8 mouse cellular contexts compared by ENCODE assay signal in the genomic region with DNA sequence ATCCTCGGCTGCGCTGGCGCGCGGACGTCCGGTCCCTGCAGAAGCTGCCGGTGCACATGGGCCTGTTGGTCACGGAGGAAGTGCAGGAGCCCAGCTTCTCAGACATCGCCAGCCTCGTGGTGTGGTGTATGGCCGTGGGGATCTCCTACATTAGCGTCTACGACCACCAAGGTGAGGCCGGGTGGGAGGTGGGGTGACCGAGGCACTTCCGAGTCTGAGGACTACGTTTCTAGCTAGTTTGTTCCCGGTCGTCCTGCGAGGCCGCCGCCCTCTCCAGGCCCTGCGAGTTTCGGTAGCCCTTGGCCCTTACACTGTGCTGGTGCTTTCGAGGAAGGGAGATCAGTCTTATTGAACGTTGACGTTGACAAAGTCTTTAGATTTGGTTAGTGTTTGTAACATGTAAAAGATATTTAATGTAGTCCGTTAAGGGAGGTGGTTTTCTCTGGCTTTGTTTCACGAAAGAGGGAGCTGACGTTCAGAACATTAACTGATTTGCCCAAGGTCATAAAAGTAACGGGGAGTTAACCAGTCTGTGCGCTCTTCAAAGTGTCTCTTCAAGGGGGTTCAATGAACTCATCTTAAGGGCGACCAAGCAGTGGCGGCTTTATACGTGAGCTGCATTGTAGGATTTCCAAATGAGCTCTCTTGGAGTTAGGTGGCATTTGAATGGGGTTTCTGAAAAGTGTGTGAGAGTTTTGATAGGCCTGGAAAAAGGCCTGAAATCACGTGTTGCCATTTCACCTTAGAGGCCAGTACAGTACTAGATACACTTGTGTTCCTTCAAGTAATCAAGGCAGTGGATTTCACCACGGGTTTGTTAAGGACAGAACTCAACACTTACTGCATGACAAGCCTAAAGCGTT. TPM values are rescaled to one million over a fixed set of nuclear protein-coding genes. Genes with fewer than 3 reads are reported as not detected.
DNase-seq lines count a peak whose midpoint lies in the region; ATAC-seq and TF ChIP-seq lines count a peak whose summit lies in the region.

No protein-coding gene starts in this region.

- H3K4me1 ChIP-seq in bone marrow macrophage, adult 2 months (ENCODE audit: control insufficient read depth, insufficient read depth, low read length) = peaks cover 23% of the 10 kb centered on the region
- peaks cover 16% of the 10 kb centered on the region for H3K4me1 ChIP-seq in limb, embryonic 14.5 days (ENCODE audit: control insufficient read depth, insufficient read depth, low read length)
- H3K4me1 ChIP-seq in neural tube, embryonic 14.5 days (ENCODE audit: control insufficient read depth, insufficient read depth, low read length) = peaks cover 12% of the 10 kb centered on the region

- ATAC-seq in limb, embryonic 14.5 days (ENCODE audit: low FRiP score, low read depth) = peak; percentile 12
- peak; percentile 67 for ATAC-seq in neural tube, embryonic 14.5 days (ENCODE audit: low read depth)

- H3K4me2 ChIP-seq in limb, embryonic 14.5 days (replicated peaks; ENCODE audit: low read depth, low read length, severe bottlenecking) = peak overlapping the region; percentile 61
- peak overlapping the region; percentile 86 for H3K4me2 ChIP-seq in neural tube, embryonic 14.5 days (ENCODE audit: low read depth, low read length)

- 5% methylated on average over 35 of the region's 39 CpGs for WGBS in limb, embryonic 14.5 days
- 3% methylated on average over 39 of the region's 39 CpGs for WGBS in neural tube, embryonic 14.5 days

- H3K4me3 ChIP-seq in left cerebral cortex, adult 2 months = peak overlapping the region; percentile 93
- peak overlapping the region; percentile 80 for H3K4me3 ChIP-seq in bone marrow macrophage, adult 2 months (ENCODE audit: insufficient read depth, low read length)
- peak overlapping the region; percentile 95 for H3K4me3 ChIP-seq in limb, embryonic 14.5 days (replicated peaks; ENCODE audit: low read length)
- H3K4me3 ChIP-seq in neural tube, embryonic 14.5 days (ENCODE audit: low read depth, low read length) = peak overlapping the region; percentile 56

- no peaks in the 10 kb centered on the region for H3K27me3 ChIP-seq in limb, embryonic 14.5 days (ENCODE audit: control insufficient read depth, insufficient read depth, low read length)
- no peaks in the 10 kb centered on the region for H3K27me3 ChIP-seq in neural tube, embryonic 14.5 days (ENCODE audit: control insufficient read depth, insufficient read depth, low read length)

- H3K9ac ChIP-seq in limb, embryonic 14.5 days (ENCODE audit: low read depth, low read length, severe bottlenecking) = peak overlapping the region; percentile 91
- H3K9ac ChIP-seq in neural tube, embryonic 14.5 days (replicated peaks; ENCODE audit: low read depth, low read length) = peak overlapping the region; percentile 69

- intact Hi-C loops in left cerebral cortex, adult 2 months (cut with DNase I) = loop anchor here (1.0 to 10.0 kb wide), 4 partner anchors 36 to 887 kb away; a partner anchor contains a TSS
- intact Hi-C loops in left cerebral cortex, postnatal 25 days (cut with DNase I) = loop anchor here (1.0 kb wide), 1 partner anchor 36 kb away; a partner anchor contains a TSS

- no peak for TF ChIP-seq CTCF in left cerebral cortex, adult 2 months (IDR thresholded peaks at IDR 0.05)
- TF ChIP-seq CTCF in bone marrow macrophage, adult 2 months (IDR thresholded peaks at IDR 0.05; ENCODE audit: low read depth, low read length) = no peak

- no peaks in the 10 kb centered on the region for H3K9me3 ChIP-seq in limb, embryonic 14.5 days (ENCODE audit: control insufficient read depth, low read length)
- H3K9me3 ChIP-seq in neural tube, embryonic 14.5 days (ENCODE audit: control insufficient read depth, low read length) = no peaks in the 10 kb centered on the region

- H3K36me3 ChIP-seq in limb, embryonic 14.5 days (ENCODE audit: control insufficient read depth, insufficient read depth, low read length) = peaks cover 4% of the 10 kb centered on the region; the same call in 1 of the 2 replicates
- H3K36me3 ChIP-seq in neural tube, embryonic 14.5 days (ENCODE audit: control insufficient read depth, insufficient read depth, low read length) = no peaks in the 10 kb centered on the region

- H3K27ac ChIP-seq in left cerebral cortex, adult 2 months = peak overlapping the region; percentile 98
- peak overlapping the region; percentile 55 for H3K27ac ChIP-seq in bone marrow macrophage, adult 2 months (ENCODE audit: insufficient read depth, low read depth, low read length)
- H3K27ac ChIP-seq in limb, embryonic 14.5 days (replicated peaks; ENCODE audit: low read depth, low read length) = peak overlapping the region; percentile 91
- H3K27ac ChIP-seq in neural tube, embryonic 14.5 days (ENCODE audit: low read depth, low read length) = peak overlapping the region; percentile 92

- DNase-seq in left cerebral cortex, adult 2 months (ENCODE audit: extremely low spot score in 1 of 2, low spot score in 2 of 2) = no peak
- DNase-seq in left cerebral cortex, postnatal 25 days (ENCODE audit: low spot score in 2 of 2) = no peak
- peak; percentile 41 for DNase-seq in forelimb bud, embryonic 11.5 days (ENCODE audit: low read depth, low spot score)
- peak; percentile 13 for DNase-seq in limb, embryonic 14.5 days (ENCODE audit: low spot score)
- DNase-seq in gastrocnemius, adult 18-20 months (ENCODE audit: low spot score) = no peak
- no peak for DNase-seq in testis, postnatal 10 days (ENCODE audit: low spot score)

- TF ChIP-seq POLR2A in bone marrow macrophage, adult 2 months (IDR thresholded peaks at IDR 0.05; ENCODE audit: borderline replicate concordance, low read depth, low read length) = no peak
- no peak for TF ChIP-seq POLR2A in limb, embryonic 14.5 days (IDR thresholded peaks at IDR 0.05; ENCODE audit: borderline replicate concordance, extremely low read depth, insufficient read depth, insufficient read length)

RNA-seq across cellular contexts. Expression of a gene that starts 0.9 kb away (rescaled TPM):
- 10 to 100 TPM; 63.4 to 66.7 TPM for total RNA-seq in left cerebral cortex, adult 2 months (2021)
- 10 to 100 TPM; 64.6 to 65.6 TPM for total RNA-seq in left cerebral cortex, postnatal 25 days (2021)
- 47.6 and 49.0 TPM in 2 replicates for polyA plus RNA-seq in bone marrow macrophage, adult 2 months (2012; ENCODE audit: insufficient read depth, insufficient read length, missing spikeins)
- 24.8 and 26.2 TPM in 2 replicates for polyA plus RNA-seq in limb, embryonic 14.5 days (2012; rRNA removed)
- polyA plus RNA-seq in limb, embryonic 14.5 days (2014; fragmentation: Nextera tagmentation; extraction: Ambion mirVana) = 17.1 and 17.3 TPM in 2 replicates
- 24.7 and 24.9 TPM in 2 replicates for polyA plus RNA-seq in neural tube, embryonic 14.5 days (2014; fragmentation: Nextera tagmentation; extraction: Ambion mirVana)
- total RNA-seq in gastrocnemius, adult 18-20 months (2021) = 10 to 100 TPM; 18.8 to 20.3 TPM

RNA-seq across cellular contexts. Expression of a gene that starts 29.5 kb away (rescaled TPM):
- not detected for total RNA-seq in left cerebral cortex, adult 2 months (2021)
- not detected for total RNA-seq in left cerebral cortex, postnatal 25 days (2021)
- not detected in 2 replicates for polyA plus RNA-seq in bone marrow macrophage, adult 2 months (2012; ENCODE audit: insufficient read depth, insufficient read length, missing spikeins)
- 0.06 TPM in 2 replicates for polyA plus RNA-seq in limb, embryonic 14.5 days (2012; rRNA removed)
- 0.14 TPM in 1 of 2 replicates, not detected in the other for polyA plus RNA-seq in limb, embryonic 14.5 days (2014; fragmentation: Nextera tagmentation; extraction: Ambion mirVana)
- polyA plus RNA-seq in neural tube, embryonic 14.5 days (2014; fragmentation: Nextera tagmentation; extraction: Ambion mirVana) = not detected in 2 replicates
- total RNA-seq in gastrocnemius, adult 18-20 months (2021) = under 1 TPM; 0.17 to 0.27 TPM

RNA-seq across cellular contexts. Expression of a gene that starts 36.3 kb away (rescaled TPM):
- total RNA-seq in left cerebral cortex, adult 2 months (2021) = 10 to 100 TPM; 42.5 to 47.4 TPM
- total RNA-seq in left cerebral cortex, postnatal 25 days (2021) = 10 to 100 TPM; 47.1 to 49.4 TPM
- polyA plus RNA-seq in bone marrow macrophage, adult 2 months (2012; ENCODE audit: insufficient read depth, insufficient read length, missing spikeins) = 16.8 and 19.6 TPM in 2 replicates
- 14.6 and 17.6 TPM in 2 replicates for polyA plus RNA-seq in limb, embryonic 14.5 days (2012; rRNA removed)
- 20.2 and 21.8 TPM in 2 replicates for polyA plus RNA-seq in limb, embryonic 14.5 days (2014; fragmentation: Nextera tagmentation; extraction: Ambion mirVana)
- polyA plus RNA-seq in neural tube, embryonic 14.5 days (2014; fragmentation: Nextera tagmentation; extraction: Ambion mirVana) = 29.0 and 32.8 TPM in 2 replicates
- 1 to 10 TPM; 6.5 to 8.7 TPM for total RNA-seq in gastrocnemius, adult 18-20 months (2021)

RNA-seq across cellular contexts. Expression of a gene that starts 59.7 kb away (rescaled TPM):
- total RNA-seq in left cerebral cortex, adult 2 months (2021) = not detected
- not detected for total RNA-seq in left cerebral cortex, postnatal 25 days (2021)
- not detected in 2 replicates for polyA plus RNA-seq in bone marrow macrophage, adult 2 months (2012; ENCODE audit: insufficient read depth, insufficient read length, missing spikeins)
- polyA plus RNA-seq in limb, embryonic 14.5 days (2012; rRNA removed) = not detected in 2 replicates
- not detected in 2 replicates for polyA plus RNA-seq in limb, embryonic 14.5 days (2014; fragmentation: Nextera tagmentation; extraction: Ambion mirVana)
- polyA plus RNA-seq in neural tube, embryonic 14.5 days (2014; fragmentation: Nextera tagmentation; extraction: Ambion mirVana) = not detected in 2 replicates
- total RNA-seq in gastrocnemius, adult 18-20 months (2021) = not detected

Comparison
In these comparisons a context has a peak if more than half of its experiments do, and no peak if none do; other contexts are left out.
1. DNase-seq: peak in forelimb bud, embryonic 11.5 days (single experiment) and limb, embryonic 14.5 days (single experiment); none in left cerebral cortex, adult 2 months (0 of 2), left cerebral cortex, postnatal 25 days (0 of 2), gastrocnemius, adult 18-20 months (single experiment) and testis, postnatal 10 days (single experiment).
2. RNA of a gene that starts 36.3 kb away (total RNA-seq): 47.1 to 49.4 TPM in left cerebral cortex, postnatal 25 days and 42.5 to 47.4 TPM in left cerebral cortex, adult 2 months; 6.5 to 8.7 TPM in gastrocnemius, adult 18-20 months; every median in the first group is over 4 times any median in the second.
3. Peak in every context shown above with its lines, with median percentiles within 50 percentile points of each other: H3K27ac ChIP-seq and H3K4me3 ChIP-seq.